Mouse (Mus musculus) megakaryocyte progenitor cell, adult 5-6 weeks (primary cell): ENCODE data around the gene Insc. TPM values are rescaled to one million over a fixed set of nuclear protein-coding genes. Genes with fewer than 3 reads are reported as not detected.
A peak's percentile ranks its signal among the peaks of the same experiment; 100 is the strongest.

ENCODE experiments used
- ATAC-seq: replicated peaks from 2 replicates; pipeline ENCODE4 v1.8.0; 2016; ENCODE audit warnings: mild to moderate bottlenecking, moderate TSS enrichment, inconsistent platforms; ENCODE audit not compliant: poor library complexity
- total RNA-seq, 2 experiments: library from RNA; stranded (forward) in 1 of 2; stranded (reverse) in 1 of 2; fragments of 157-497, 149-512 nt in 1 of 2; fragments of 200-1000 nt in 1 of 2; gene quantifications; 2 replicates each; pipeline versions ENCODE4 v1.2.3 to v1.2.4; 2015 to 2017

Insc gene
- total RNA-seq (2015) (not detected in 2 replicates), total RNA-seq (2017) (not detected in 2 replicates)

GRCm38 (mm10) chr7:114743022-114743780, at the start of gene Insc:
Gene Insc (plus strand): TSS chr7:114743694.
- no peak for ATAC-seq

- no peak for ATAC-seq
Measured at GRCm38 (mm10) chr7:114700871-114701270, 42.6 kb upstream of the Insc start.

GRCm38 (mm10) chr7:114706716-114707115, 36.8 kb upstream of the Insc start:
- no peak for ATAC-seq

GRCm38 (mm10) chr7:114707398-114707797, 36.1 kb upstream of the Insc start:
- no peak for ATAC-seq

GRCm38 (mm10) chr7:114710419-114710818, 33.1 kb upstream of the Insc start:
- no peak for ATAC-seq

- ATAC-seq: peak; percentile 52
Measured at GRCm38 (mm10) chr7:114712523-114712922, 31.0 kb upstream of the Insc start.

GRCm38 (mm10) chr7:114718300-114718699, 25.2 kb upstream of the Insc start, which contains the start of gene Calcb:
Gene Calcb (plus strand): TSS chr7:114718643.
- ATAC-seq: 0 out of 2 replicates have a peak, but pooled peaks have one; percentile 9

- ATAC-seq: peak; percentile 82
Measured at GRCm38 (mm10) chr7:114719381-114720131, 23.9 kb upstream of the Insc start.

- ATAC-seq: peak; percentile 72
Measured at GRCm38 (mm10) chr7:114729696-114730095, 13.8 kb upstream of the Insc start.

GRCm38 (mm10) chr7:114731175-114731574, 12.3 kb upstream of the Insc start:
- ATAC-seq: 0 out of 2 replicates have a peak, but pooled peaks have one; percentile 37

GRCm38 (mm10) chr7:114731700-114732099, 11.8 kb upstream of the Insc start:
- ATAC-seq: peak; percentile 58; the same call in 1 of the 2 replicates

GRCm38 (mm10) chr7:114736256-114736655, 7.2 kb upstream of the Insc start:
- ATAC-seq: no peak

- no peak for ATAC-seq
Measured at GRCm38 (mm10) chr7:114738166-114738565, 5.3 kb upstream of the Insc start.

- no peak for ATAC-seq
Measured at GRCm38 (mm10) chr7:114740360-114741165, 2.9 kb upstream of the Insc start.

- ATAC-seq: no peak
Measured at GRCm38 (mm10) chr7:114744639-114745245, 1.2 kb downstream of the Insc start.

- ATAC-seq: no peak
Measured at GRCm38 (mm10) chr7:114745481-114746271, 2.2 kb downstream of the Insc start.

GRCm38 (mm10) chr7:114747596-114747995, 4.1 kb downstream of the Insc start:
- no peak for ATAC-seq

GRCm38 (mm10) chr7:114748239-114748638, 4.7 kb downstream of the Insc start:
- no peak for ATAC-seq

GRCm38 (mm10) chr7:114753471-114753870, 10.0 kb downstream of the Insc start:
- ATAC-seq: no peak

- ATAC-seq: no peak
Measured at GRCm38 (mm10) chr7:114754196-114754595, 10.7 kb downstream of the Insc start.
